Mouse (Mus musculus): ENCODE measurements around the gene Ppp2r2d.

DNA sequence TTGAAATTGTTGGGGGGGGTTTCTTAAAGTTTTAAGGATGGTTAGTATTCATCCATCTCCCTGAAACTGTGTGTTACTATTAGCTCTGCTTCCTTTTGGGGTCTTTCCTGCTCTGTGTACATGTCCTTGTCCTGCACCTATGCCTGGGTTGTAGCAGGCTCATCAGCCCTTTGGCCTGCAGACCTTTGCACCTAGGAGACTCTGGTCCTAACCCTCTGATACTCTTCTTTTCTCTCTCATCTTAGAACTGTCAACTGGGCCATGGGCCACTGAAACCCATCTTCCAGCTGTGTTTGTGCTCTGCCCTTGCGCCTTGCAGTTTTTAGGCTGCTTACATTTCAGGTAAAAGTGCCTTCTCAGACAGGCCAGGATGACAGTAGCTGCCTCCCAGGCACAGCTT, 18.9 kb downstream of the Ppp2r2d start:
- TF ChIP-seq CTCF (IDR thresholded peaks at IDR 0.05; ENCODE audit: extremely low read depth, insufficient read depth, low read length) (no peak), POLR2A (IDR thresholded peaks at IDR 0.05; ENCODE audit: extremely low read depth, insufficient read depth, low read length) (no peak)
